Mouse (Mus musculus) adrenal gland, postnatal 25 days (tissue): ENCODE data around the gene Fat3. TPM values are rescaled to one million over a fixed set of nuclear protein-coding genes. Genes with fewer than 3 reads are reported as not detected.

Experiments
- DNase-seq: peaks from one replicate; pipeline ENCODE4 v3.0.0; 2021; ENCODE audit warnings: mixed read lengths
- total RNA-seq: library from RNA; stranded (reverse); gene quantifications from 2 replicates; pipeline ENCODE4 v1.2.3, GENCODE M21; 2021

Fat3 gene
- total RNA-seq, 1 experiment from 2014 or later, result 3.5 TPM

- DNase-seq, result no peak
Observed at GRCm38 (mm10) chr9:16437805-16438204, 63.3 kb downstream of the Fat3 start.

- DNase-seq, result no peak
Observed at GRCm38 (mm10) chr9:16428589-16428988, 72.5 kb downstream of the Fat3 start.

GRCm38 (mm10) chr9:16422707-16423106 lies 78.4 kb downstream of the Fat3 start:
- DNase-seq, result no peak

GRCm38 (mm10) chr9:16402815-16403214 lies 98.3 kb downstream of the Fat3 start:
- DNase-seq, result no peak

GRCm38 (mm10) chr9:16398734-16399686 lies 102.1 kb downstream of the Fat3 start:
- DNase-seq, result no peak

- no peak for DNase-seq
Observed at GRCm38 (mm10) chr9:16389141-16389540, 111.9 kb downstream of the Fat3 start.

GRCm38 (mm10) chr9:16387527-16387926 lies 113.6 kb downstream of the Fat3 start:
- DNase-seq, result no peak

- DNase-seq, result no peak
Observed at GRCm38 (mm10) chr9:16363713-16364112, 137.4 kb downstream of the Fat3 start.

GRCm38 (mm10) chr9:16361811-16362210 lies 139.3 kb downstream of the Fat3 start:
- no peak for DNase-seq

- no peak for DNase-seq
Observed at GRCm38 (mm10) chr9:16356636-16357035, 144.4 kb downstream of the Fat3 start.

- DNase-seq, result no peak
Observed at GRCm38 (mm10) chr9:16354906-16355305, 146.2 kb downstream of the Fat3 start.

GRCm38 (mm10) chr9:16353049-16353724 lies 147.9 kb downstream of the Fat3 start:
- DNase-seq, result no peak

GRCm38 (mm10) chr9:16352486-16353048 lies 148.5 kb downstream of the Fat3 start:
- no peak for DNase-seq

- no peak for DNase-seq
Observed at GRCm38 (mm10) chr9:16344902-16345855, 155.9 kb downstream of the Fat3 start.

- no peak for DNase-seq
Observed at GRCm38 (mm10) chr9:16343191-16343590, 157.9 kb downstream of the Fat3 start.

GRCm38 (mm10) chr9:16342577-16342976 lies 158.5 kb downstream of the Fat3 start:
- DNase-seq, result no peak

- DNase-seq, result no peak
Observed at GRCm38 (mm10) chr9:16330290-16330984, 170.6 kb downstream of the Fat3 start.

- DNase-seq, result no peak
Observed at GRCm38 (mm10) chr9:16318957-16319356, 182.1 kb downstream of the Fat3 start.

GRCm38 (mm10) chr9:16312599-16313197 lies 188.4 kb downstream of the Fat3 start:
- no peak for DNase-seq
